Mouse (Mus musculus): ENCODE results near the gene Lemd1. TPM values are rescaled to one million over a fixed set of nuclear protein-coding genes. Genes with fewer than 3 reads are reported as not detected.

The Lemd1 gene
- total RNA-seq, 2 experiments from 2014 or later: not detected

DNA sequence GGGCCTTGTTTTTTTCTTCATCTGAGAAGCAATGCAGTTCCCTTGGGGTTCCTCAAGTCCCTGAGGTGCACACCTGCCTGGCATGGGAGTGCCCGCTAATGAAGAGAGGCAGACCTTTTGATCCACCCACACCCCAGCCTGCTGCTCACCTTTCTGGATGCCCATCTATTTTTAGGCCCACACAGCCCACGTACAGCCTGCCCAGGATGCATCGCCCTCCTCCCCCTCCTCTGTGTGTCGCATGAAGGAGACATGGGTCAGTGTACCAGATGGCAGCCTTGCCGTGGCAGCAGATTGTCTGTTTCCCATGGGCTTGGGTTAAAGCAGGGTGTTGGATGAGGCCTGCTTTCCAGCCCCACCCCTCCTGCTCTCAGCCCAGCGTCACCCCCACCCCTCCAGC is 98.7 kb downstream of the Lemd1 start:
- no peak for DNase-seq

DNA sequence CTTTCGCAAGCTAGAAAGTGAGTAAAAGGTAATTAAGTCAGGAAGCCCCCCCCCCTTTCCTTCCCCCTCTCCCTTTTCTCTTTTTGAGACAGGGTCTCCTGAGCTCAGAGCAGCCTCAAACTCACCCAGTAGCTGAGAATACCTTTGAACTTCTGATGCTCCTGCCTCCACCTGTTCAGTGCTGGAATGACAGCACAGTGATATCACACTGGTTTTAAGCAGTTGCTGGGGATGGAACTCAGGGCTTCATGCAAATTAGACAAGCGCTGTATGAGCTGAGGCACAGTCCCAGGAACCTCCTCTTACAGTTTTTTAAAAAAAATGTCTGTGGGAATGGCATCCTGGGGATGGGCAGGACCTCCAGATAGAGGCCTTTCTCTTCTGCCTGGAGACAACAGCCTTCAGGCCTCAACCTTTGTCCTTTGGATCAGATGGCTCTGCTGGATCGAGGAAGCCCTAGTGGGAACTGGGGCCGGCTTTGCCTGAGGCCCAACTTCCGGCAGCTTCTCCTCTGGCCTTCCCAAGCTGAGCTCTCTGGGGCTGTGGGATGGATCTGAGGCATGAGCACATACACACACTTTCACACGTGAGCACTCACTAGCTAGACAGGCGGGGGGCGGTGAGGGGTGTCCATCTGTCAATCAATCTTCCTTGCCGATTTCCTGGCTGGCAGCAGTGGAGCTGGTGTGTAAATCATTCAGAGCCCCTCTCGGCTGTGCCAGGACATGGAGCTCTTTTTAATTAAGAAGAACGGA is 99.9 kb downstream of the Lemd1 start:
- DNase-seq: no peak

DNA sequence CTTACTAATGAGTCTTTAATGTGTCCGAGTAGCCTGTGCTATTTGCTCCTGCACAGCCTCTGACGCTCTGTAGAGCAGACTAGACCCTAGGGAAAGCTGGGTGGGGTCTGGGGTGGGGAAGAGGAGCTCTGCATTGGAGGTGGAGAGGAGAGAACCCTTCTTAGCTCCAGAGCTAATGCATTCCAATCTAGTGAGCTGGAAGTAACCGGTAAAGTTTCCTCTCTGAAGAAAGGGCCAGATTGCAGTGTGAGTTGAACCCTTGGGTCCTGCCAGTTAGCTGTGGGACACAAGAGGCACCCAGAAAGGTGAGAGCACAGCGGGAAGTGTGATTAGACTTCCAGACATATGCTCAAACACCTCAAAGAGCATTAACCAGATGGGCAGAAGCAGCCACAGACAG is 100.5 kb downstream of the Lemd1 start:
- DNase-seq: no peak

DNA sequence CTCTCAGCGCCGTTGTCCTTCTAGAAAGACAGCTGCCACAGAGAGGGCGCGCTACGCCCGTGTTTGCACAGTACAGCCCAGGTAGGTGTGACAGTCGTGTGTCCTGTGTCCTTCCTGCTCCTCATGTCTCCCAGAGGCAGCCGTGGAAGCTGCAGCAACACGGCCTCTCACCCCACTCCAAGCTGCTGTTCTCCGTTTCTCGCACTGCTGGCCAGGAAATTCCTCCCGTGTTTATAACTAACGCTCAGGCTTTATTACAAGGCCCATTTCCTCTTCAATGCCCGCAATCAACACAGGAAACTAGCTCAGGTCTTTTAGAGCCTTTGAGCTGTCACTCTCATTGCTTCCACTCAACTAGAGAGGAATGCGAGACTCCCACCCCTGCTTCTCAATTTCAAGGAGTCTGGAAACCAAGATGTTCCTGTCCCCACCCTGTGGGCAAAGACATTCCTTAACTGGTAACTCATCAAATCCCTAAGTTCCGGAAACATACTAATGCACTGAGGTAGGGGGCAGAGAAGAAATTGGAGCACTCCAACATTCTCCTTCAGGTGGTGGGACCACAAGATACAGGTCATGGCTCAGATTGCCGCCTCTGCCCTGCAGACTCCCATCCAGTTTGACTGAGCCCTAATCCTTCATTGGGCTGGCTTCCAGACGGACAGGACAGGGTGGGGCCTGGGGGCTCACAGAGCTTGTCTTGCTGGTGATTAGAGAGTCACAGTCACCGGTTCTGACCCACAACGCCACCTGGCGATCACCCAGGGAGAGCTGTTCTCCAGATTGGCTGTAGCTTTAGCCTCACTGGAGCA is 101.3 kb downstream of the Lemd1 start:
- DNase-seq: no peak

DNA sequence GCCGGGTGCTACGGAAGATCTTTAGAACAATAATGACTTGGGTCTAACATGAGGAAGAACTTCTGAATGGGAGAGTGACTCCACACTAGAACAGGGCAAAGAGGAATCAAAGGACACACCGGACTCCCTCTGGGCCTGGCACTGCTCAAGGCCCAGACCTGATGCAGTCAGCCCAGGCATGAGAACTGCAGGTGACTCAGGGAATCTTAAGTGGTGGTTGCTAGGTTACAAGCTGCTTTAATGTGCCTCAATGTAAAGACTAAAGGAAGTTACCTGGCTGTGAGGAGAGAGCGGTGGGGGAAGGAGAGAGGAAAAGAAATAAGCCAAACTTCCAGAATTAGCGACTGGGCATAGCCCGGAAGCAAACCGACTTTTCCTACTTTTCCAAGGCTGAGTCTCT is 104.3 kb downstream of the Lemd1 start:
- DNase-seq: no peak

DNA sequence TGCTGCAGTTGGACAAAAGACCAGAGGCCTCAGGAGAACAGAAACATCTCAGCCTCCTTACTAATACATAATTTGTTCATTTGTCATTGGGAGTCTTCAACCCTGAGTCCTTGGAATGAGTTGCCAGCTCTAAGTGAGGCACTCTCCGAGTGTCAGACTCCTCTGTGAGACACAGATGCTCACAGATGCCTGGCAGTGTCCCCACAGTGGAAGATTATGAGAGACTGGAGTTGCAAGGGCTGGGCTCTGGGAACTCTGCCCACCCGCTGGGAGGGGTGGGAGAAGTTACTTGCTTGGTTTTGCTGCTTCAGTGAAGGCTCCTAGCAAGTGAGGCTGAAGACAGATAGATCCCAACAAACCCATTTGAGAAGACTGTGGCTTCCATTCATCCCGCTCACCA is 104.8 kb downstream of the Lemd1 start:
- no peak for DNase-seq

DNA sequence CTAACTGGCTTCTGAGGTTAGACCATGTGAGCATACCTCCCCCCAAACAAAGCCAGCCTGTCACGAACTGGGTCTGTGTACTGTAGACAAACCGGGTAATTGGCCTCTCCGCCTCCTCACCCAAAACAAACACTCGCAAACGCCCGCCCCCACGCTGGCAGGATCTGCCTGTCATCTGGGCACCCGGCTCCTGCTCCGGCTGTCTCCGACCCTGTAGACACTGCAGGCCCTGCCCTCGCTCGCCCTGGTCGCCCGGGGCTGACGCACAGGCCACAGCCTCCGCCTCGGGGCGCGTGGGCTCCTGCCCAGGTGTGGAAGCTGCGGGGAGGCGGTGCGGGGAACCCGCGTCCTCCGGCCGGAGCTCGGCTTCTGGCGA is 107.2 kb downstream of the Lemd1 start, which contains the start of gene Klhdc8a:
Klhdc8a (plus strand) TSS at position 202 of the 376 bp plus-strand sequence.
- peak; percentile 55 to 61 for DNase-seq

DNA sequence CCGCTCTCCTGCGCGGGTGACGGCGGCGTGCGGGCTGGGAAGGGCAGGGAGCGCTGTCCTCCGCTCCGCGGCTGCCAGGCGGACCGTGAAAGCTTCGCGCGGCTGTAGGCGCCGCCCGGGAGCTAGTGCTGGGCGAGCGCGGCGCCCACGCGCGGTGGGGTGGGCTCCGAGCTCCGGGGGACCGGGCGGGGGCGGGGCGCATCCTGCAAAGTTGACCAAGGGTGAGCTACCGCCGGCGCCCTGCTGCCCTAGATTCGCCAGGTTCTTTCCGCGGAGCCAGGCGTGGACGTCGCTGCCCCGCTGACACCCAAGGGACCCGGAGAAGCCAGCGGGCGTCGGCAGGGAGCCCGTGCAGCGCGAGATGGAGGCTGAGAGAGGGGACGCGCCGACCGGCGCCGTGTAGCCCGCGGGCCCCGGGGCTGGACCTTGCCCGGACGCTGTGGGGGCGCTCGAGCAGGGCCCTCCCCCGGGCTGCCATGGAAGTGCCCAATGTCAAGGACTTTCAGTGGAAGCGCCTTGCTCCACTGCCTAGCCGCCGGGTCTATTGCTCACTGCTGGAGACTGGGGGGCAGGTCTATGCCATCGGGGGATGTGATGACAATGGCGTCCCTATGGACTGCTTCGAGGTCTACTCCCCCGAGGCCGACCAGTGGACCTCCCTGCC is 107.7 kb downstream of the Lemd1 start:
- DNase-seq: peak; percentile 35 to 55

DNA sequence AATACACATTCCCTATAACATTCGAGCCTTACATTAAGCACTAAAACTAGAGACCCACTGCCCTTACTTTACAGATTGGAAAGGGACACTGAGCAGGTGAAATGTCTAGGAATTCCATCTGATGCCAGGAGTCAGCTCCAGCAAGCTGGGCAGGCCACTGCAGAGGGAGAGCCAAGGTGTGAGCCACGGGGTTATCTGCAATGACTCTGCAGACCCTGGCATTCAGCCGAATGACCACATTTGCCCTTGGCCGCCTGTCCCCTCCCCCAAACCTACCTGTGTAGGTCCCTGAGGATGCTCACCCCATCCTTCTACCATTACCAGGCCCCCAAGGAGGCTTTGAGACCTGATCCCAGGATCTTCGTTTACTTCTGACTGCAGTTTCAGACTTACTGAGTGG is 108.5 kb downstream of the Lemd1 start:
- DNase-seq: peak; percentile 34 to 51

DNA sequence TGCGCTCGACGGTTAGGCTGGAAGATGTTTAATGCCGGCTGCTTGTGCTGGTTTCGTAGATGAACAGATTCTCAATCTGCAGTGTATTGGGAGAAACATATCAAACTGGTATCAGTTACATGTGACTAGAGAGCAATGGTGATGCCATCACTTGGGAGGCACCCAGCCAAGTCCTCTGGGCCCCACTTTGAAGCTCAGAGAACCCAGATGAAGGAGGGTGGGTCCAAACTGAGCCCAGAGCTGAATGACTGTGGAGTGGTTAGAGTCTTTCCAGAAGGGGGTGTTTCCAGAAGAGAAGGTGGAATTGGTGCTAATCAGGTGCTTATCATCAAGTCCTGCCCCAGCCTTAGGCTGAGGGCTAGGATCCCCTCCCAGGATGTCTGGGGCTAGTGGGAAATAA is 110.0 kb downstream of the Lemd1 start:
- DNase-seq: no peak

DNA sequence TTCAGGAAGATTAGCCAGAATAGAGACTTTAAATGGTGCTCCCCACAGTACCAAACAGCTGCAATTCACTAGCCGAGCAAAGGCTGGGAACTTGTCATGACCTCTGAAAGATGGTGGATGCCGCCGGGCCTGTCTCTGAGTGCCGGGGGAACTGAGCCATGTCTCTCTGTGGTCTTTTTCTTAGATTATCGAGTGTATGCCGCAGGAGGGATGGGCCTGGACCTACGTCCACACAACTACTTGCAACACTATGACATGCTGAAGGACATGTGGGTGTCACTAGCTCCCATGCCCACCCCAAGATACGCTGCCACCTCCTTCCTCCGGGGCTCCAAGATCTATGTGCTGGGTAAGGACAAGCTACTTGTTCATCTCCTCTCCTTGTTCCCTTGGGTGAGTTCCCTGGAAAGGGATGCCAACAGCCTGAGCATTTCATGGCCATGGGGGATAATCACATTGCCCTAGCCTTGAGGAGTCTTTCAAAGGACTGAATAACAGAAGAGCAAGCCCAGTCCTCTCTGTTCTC is 111.2 kb downstream of the Lemd1 start:
- no peak for DNase-seq

DNA sequence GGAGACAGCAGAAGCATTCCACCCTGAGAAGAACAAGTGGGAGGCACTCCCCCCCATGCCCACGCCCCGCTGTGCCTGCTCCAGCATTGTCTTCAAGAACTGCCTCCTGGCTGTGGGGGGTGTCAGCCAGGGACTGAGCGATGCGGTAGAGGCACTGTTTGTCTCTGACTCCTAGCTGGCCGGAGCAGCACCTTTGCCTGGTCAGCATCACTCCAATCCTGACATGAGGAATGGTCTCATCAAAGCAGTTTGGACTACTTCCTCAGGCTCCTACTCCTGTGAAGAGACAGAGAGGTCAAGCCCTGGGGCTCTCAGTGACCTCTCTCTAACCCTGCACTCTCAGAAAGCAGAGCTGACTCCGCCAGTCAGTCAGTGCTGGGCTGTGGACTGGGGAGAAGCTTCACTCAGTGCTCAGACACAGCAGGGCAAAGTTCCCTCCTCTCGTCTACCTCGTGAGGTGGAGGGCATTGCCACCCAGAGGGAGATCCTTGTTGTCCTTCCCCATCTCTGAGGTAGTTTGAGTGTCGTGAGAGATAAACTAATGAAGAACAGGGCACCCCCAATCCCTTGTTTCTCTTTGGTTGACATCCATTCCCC is 113.5 kb downstream of the Lemd1 start:
- no peak for DNase-seq

DNA sequence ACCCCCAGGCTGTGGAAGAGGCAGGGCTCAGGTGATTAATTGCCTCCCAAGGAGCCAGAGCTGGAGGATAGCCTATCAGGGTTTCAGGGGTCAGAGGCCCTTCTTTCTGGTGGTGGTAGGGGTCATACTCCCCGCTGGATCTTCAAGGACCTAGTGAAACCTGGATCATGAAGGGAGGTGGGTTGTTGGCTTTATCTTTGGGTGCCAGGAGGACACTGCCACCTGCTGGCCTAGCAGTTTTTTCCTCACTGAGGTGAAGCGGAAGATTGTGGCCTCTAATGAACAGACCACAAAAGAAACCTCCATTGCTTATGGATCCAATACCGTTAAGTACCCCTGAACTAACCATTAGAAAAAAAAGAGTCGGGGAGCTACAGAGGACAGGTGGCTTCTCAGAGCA is 114.9 kb downstream of the Lemd1 start:
- DNase-seq: peak; percentile 38 to 65

DNA sequence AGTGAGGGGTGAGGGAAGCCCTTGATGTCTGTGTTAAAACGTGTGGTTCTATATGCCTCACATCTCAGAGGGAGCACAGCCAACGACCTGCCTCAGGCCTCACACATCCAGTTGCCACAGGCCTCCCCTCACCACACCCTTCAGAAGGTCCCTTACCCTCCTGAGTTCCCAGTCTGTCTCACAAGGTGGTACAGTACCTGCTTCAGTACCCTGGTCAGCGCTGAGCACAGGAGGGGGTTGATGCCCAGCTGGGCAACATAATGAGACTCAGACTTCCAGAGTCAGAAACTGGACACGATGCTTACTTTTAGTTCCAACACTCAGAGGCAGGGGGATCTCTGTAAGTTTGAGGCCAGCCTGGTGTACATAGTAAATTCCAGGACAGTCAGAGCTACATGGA is 115.6 kb downstream of the Lemd1 start:
- no peak for DNase-seq

DNA sequence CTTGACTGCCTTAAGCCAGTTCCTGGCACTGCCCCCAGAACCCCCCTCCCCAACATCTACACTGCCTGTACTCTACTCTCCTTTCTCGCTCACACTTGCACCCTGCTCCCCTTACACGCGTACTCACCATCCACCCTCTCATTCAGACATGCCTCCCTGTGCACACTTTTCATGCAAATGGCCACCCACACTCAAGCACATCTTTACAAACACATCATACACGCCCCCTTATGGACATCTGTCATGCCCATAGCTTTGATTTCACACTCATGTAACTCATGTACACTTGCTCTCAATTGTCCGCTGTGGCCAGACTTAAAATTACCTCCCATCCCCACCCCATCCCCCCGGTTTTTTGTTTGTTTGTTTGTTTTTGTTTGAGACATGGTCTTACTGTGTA is 116.7 kb downstream of the Lemd1 start:
- DNase-seq: no peak

DNA sequence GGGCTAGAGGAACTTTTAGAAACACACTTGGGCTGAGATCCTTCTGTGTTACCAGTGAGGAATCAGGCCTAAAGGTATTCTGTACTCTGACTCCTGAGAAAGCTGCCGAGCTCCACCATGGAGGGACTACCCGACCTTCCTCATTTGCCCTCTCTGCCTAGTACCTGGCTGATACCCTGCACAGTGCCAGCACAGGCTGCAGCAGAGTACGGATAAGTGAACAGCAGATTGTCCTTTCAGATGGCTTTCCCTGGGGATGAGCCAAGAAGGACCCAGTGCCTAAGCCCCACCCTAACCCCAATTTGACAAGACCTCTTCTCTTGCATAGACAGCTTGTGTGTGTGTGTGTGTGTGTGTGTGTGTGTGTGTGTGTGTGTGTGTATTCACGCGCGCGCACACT is 117.4 kb downstream of the Lemd1 start:
- no peak for DNase-seq

Small RNA genes lying within 50 kb of the gene (microRNA-seq; reads per million reads assigned to microRNA genes)
- 2.7 to 38.9 reads per million in 2 experiments for gene Mir135b

Other genes starting within 250 kb of the Lemd1 start
- gene Slc45a3, start 228.5 kb upstream of the Lemd1 start, total RNA-seq (2021): 1 to 10 TPM; 5.4 to 6.9 TPM
- gene Elk4, start 183.8 kb upstream of the Lemd1 start, total RNA-seq (2021): 10 to 100 TPM; 77.4 to 82.0 TPM
- 1 to 10 TPM; 5.1 to 6.9 TPM for gene Mfsd4a, start 123.4 kb upstream of the Lemd1 start, total RNA-seq (2021)
- gene Cdk18, start 51.7 kb upstream of the Lemd1 start, total RNA-seq (2021): 10 to 100 TPM; 14.7 to 16.0 TPM
- gene AC124108.1, start within 50 bp of the Lemd1 start, total RNA-seq (2021): under 1 TPM in 1 of 2 experiments, not detected in 1; 0.10 TPM
- not detected for gene Gm10188, start 38.3 kb downstream of the Lemd1 start, total RNA-seq (2021)
- gene Klhdc8a, start 107.2 kb downstream of the Lemd1 start, total RNA-seq (2021): 10 to 100 TPM; 16.7 to 25.6 TPM
- 1 to 10 TPM; 4.2 to 4.4 TPM for gene Nuak2, start 124.7 kb downstream of the Lemd1 start, total RNA-seq (2021)
- gene Tmcc2, start 199.8 kb downstream of the Lemd1 start, total RNA-seq (2021): 10 to 100 TPM; 25.0 to 26.0 TPM
- gene Dstyk, start 226.1 kb downstream of the Lemd1 start, total RNA-seq (2021): 10 to 100 TPM; 15.2 to 15.3 TPM